Mouse (Mus musculus) macrophage (primary cell): ENCODE data around the gene Dab2ip. TPM values are rescaled to one million over a fixed set of nuclear protein-coding genes. Genes with fewer than 3 reads are reported as not detected.

Source experiments
- H3K27ac ChIP-seq: fragments of 350-480 bp; formaldehyde crosslinking; 2 replicates; pipeline ENCODE4 v1.9.0; 2021
- H3K36me3 ChIP-seq: fragments of 350-480 bp; formaldehyde crosslinking; 2 replicates; pipeline ENCODE4 v1.9.0; 2021; ENCODE audit errors: inconsistent target
- H3K4me3 ChIP-seq: fragments of 350-480 bp; formaldehyde crosslinking; 2 replicates; pipeline ENCODE4 v1.9.0; 2021; ENCODE audit errors: inconsistent target
- H3K79me2 ChIP-seq: fragments of 350-480 bp; formaldehyde crosslinking; 2 replicates; pipeline ENCODE4 v1.9.0; 2021; ENCODE audit errors: inconsistent target
- WGBS: methylation state at CpG from one replicate; pipeline ENCODE4 v1.1.7; 2026; ENCODE audit warnings: inconsistent platforms; ENCODE audit not compliant: missing documents; 5-methylcytosine and 5-hydroxymethylcytosine counted together
- polyA plus RNA-seq: library from polyadenylated mRNA; stranded (reverse); fragments of 250-400 nt; gene quantifications from 3 replicates; pipeline ENCODE4 v1.2.4, GENCODE M21; 2018; ENCODE audit warnings: inconsistent platforms
- total RNA-seq, 78 experiments: library from RNA; depleted of rRNA; stranded (reverse); fragments of 250-400 nt; gene quantifications; 1 replicate in 9 of 78; 2 replicates in 24 of 78; 3 replicates in 43 of 78; 4 replicates in 2 of 78; pipeline ENCODE4 v1.2.4; 2018; ENCODE audit warnings: inconsistent platforms in 56 of 78

The Dab2ip gene
- total RNA-seq (2018; cell fraction: chromatin; rRNA removed) = 1 to 10 TPM in 4 of 26 experiments, under 1 TPM in 19, not detected in 3; 0.13 to 3.4 (median 0.42) TPM
- under 1 TPM; 0.06 to 0.38 (median 0.19) TPM for total RNA-seq (2018; cell fraction: cytosol; rRNA removed)
- total RNA-seq (2018; cell fraction: nucleus; rRNA removed) = 1 to 10 TPM in 2 of 26 experiments, under 1 TPM in 22, not detected in 2; 0.07 to 2.0 (median 0.22) TPM
- 0.05 to 1.2 TPM (median 0.14 TPM) in 3 replicates for polyA plus RNA-seq

DNA sequence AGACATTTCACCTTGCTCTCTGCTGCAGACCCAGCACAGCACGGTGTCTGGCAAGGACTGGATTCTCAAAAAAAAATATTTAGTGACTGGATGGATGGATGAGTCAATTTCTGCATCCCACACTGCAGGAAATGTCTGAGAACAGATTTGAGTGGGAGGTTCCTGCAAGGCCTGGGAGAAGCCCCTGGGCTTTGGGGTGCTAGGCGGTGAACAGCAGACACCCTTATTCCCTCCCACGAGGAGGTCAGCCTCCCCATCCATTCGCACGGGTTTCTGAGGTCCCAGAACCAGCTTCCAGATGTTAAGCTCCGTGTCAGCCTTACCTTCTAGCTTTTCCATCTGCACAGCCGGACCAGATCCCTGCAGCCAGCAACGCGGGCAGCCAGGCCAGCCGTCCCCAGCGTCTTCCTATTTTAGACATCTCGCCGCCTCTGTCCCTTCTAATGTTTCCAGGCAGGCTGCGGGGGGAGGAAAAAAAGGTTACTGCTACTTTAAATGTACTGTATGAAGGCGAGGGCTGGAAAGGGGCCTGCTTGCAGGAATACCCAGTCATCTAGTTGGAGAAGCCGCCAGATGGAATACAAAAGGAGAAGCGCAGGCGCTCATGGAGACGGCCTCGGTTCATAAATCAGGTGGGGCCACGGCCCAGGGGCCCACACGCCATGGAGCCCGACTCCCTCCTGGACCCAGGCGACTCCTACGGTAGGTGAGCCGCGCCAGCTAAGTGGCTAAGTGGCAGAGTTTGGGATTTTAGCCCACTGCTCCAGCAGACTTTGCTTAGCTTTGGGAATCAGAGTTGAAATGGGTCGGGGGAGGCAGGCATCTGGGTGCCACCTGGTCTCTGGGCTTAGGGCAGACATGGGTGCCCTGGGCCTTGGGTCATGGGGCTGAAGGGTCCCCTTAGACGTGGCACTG is at the start of gene Dab2ip:
Gene Dab2ip (plus strand): TSS at position 356 of the 915 bp plus-strand sequence.
- WGBS = 88% methylated on average over 29 of the region's 29 CpGs
- H3K4me3 ChIP-seq = no peak within 1 kb of the TSS
- no peaks in the 10 kb centered on the region for H3K79me2 ChIP-seq
- no peak within 1 kb of the TSS for H3K27ac ChIP-seq
- H3K36me3 ChIP-seq = no peaks in the 10 kb centered on the region

- no peak overlapping the region for H3K27ac ChIP-seq
- no peaks in the 10 kb centered on the region for H3K79me2 ChIP-seq
- 56% methylated on average over 10 of the region's 10 CpGs for WGBS
- H3K36me3 ChIP-seq = no peaks in the 10 kb centered on the region
- H3K4me3 ChIP-seq = no peak overlapping the region
Observed at GRCm38 (mm10) chr2:35508597-35509342, 49.3 kb upstream of the Dab2ip start.

- no peaks in the 10 kb centered on the region for H3K36me3 ChIP-seq
- no peak overlapping the region for H3K4me3 ChIP-seq
- 70% methylated on average over 6 of the region's 6 CpGs for WGBS
- H3K79me2 ChIP-seq = no peaks in the 10 kb centered on the region
- H3K27ac ChIP-seq = no peak overlapping the region
Observed at GRCm38 (mm10) chr2:35509343-35509667, 48.8 kb upstream of the Dab2ip start.

- WGBS = 85% methylated on average over 4 of the region's 4 CpGs
- no peak overlapping the region for H3K4me3 ChIP-seq
- H3K79me2 ChIP-seq = no peaks in the 10 kb centered on the region
- no peak overlapping the region for H3K27ac ChIP-seq
- H3K36me3 ChIP-seq = no peaks in the 10 kb centered on the region
Observed at GRCm38 (mm10) chr2:35509888-35510287, 48.2 kb upstream of the Dab2ip start.

DNA sequence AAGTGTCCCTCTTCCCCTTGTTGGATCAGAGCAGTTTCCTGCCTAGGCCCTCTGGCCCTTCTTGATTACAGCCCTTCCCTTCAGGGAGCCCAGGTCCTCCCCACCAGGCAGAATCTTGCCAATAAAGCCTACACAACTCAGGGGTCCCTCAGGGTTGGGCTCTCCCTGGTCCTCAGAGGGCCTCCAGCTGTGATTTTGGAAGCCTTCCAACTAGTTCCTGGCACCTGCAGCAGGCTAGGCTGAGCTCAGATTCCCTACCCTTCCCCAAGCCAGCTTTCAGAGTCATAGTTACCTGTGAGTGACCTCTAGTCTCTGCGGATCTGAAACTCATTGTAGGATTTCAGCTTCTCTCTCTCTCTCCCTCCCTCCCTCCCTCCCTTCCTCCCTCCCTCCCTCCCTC is 47.1 kb upstream of the Dab2ip start:
- H3K27ac ChIP-seq = no peak overlapping the region
- WGBS = 80% methylated on average over 1 of the region's 1 CpGs

DNA sequence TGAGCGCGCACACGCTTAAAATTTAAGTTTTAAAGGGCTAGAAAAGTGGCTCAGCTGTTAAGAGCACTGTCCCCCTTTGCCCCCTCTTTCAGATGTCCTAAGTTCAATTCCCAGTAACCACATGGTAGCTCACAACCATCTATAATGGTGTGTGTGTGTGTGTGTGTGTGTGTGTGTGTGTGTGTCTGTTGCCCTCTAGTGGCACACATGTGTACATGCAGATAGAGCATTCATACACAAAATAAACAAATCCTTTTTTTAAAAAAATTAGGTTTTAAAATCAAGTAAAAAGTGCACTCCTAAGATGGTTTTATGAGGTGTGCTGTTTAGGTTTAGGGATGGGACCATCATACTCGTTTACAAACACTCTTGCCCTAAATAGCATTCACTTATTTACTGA is 45.8 kb upstream of the Dab2ip start:
- no peaks in the 10 kb centered on the region for H3K79me2 ChIP-seq
- H3K27ac ChIP-seq = no peak overlapping the region
- H3K36me3 ChIP-seq = no peaks in the 10 kb centered on the region
- H3K4me3 ChIP-seq = no peak overlapping the region
- WGBS = 94% methylated on average over 4 of the region's 4 CpGs

More for the DNA sequence above, 47.1 kb upstream of the Dab2ip start:
- H3K4me3 ChIP-seq = no peak overlapping the region
- H3K36me3 ChIP-seq = no peaks in the 10 kb centered on the region
- no peaks in the 10 kb centered on the region for H3K79me2 ChIP-seq

DNA sequence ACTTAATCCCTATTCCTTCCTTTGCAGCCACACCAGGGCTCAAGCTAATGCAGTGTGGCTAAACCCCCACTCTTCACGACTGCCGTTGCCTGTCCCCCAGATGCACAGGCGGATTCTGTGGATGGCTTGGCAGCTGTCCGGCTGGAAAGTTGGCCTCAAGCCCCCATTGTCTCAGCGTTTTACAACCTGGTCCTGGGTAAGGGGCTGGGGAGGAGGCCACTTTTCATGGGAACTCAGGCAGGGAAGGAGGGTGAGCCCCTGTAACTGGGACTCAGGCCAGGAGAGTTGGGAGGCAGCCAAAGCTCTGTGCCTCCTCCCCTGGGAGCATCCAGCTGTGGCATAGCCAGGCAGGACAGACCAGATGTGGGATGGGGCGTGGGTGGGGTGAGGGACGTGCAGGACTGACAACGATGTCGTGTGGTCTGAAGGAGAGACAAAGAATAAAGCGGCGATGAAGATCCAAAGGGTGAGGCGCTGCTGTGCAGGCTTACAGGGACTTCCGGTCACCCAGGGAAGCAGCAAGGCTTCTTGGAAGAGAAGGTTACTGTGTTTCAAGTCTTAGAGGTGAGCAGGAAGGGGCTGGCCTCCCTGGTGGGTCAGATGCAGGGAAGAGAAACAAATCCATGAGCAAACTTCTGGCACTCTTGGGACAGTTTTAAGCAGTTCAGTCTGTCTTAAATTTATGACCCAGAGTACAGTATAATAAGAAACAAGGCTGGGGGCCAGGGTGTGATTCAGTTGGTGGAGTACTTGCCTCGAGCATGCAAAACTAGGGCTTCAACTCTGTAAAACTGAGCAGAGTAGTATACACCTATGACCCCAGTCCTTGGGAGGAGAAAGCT is 43.8 kb upstream of the Dab2ip start:
- H3K27ac ChIP-seq = no peak overlapping the region
- 90% methylated on average over 12 of the region's 14 CpGs for WGBS

DNA sequence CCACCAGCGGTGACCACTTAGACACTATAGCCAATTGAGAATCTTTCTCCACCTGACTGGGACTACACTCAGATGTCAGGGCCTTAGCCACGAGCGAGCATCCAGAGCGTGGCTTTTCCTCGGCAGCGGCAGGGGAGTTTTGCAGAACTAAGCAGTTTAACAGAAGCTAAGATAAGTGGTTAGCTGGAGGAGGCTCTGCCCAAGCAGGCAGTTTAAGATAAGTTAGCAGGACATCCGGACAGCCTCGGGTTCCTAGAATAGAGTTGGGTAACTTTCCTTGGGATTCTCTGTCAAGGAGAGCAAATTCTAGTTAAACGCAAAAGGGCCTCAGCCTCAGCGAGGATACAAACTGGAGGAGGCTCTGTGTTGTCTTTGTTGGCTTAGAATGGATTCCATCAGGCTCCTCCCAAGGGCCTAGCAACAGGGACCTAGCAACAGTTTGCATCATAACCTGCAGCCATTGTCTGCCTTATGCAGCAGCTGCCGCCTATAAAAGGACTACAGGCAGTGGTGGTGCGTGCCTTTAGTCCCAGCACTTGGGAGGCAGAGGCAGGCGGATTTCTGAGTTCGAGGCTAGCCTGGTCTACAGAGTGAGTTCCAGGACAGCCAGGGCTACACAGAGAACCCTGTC is 31.3 kb upstream of the Dab2ip start:
- Histone ChIP-seq H3K79me2 (no peaks in the 10 kb centered on the region), H3K36me3 (no peaks in the 10 kb centered on the region), H3K27ac (no peak overlapping the region), H3K4me3 (no peak overlapping the region)
- WGBS = 75% methylated on average over 14 of the region's 14 CpGs

More for the DNA sequence above, 43.8 kb upstream of the Dab2ip start:
- Histone ChIP-seq H3K36me3 (no peaks in the 10 kb centered on the region), H3K79me2 (no peaks in the 10 kb centered on the region), H3K4me3 (no peak overlapping the region)

GRCm38 (mm10) chr2:35529086-35529485 is 29.0 kb upstream of the Dab2ip start:
- no peak overlapping the region for H3K27ac ChIP-seq
- H3K79me2 ChIP-seq = no peaks in the 10 kb centered on the region
- H3K4me3 ChIP-seq = no peak overlapping the region
- H3K36me3 ChIP-seq = no peaks in the 10 kb centered on the region
- WGBS = 96% methylated on average over 2 of the region's 2 CpGs

- Histone ChIP-seq H3K4me3 (no peak overlapping the region), H3K36me3 (no peaks in the 10 kb centered on the region), H3K27ac (no peak overlapping the region), H3K79me2 (no peaks in the 10 kb centered on the region)
- WGBS = 78% methylated on average over 4 of the region's 4 CpGs
Observed at GRCm38 (mm10) chr2:35529856-35530255, 28.2 kb upstream of the Dab2ip start.

GRCm38 (mm10) chr2:35530732-35531131 is 27.3 kb upstream of the Dab2ip start:
- H3K27ac ChIP-seq = no peak overlapping the region
- no peaks in the 10 kb centered on the region for H3K79me2 ChIP-seq
- WGBS = 44% methylated on average over 10 of the region's 10 CpGs
- H3K4me3 ChIP-seq = no peak overlapping the region
- no peaks in the 10 kb centered on the region for H3K36me3 ChIP-seq

DNA sequence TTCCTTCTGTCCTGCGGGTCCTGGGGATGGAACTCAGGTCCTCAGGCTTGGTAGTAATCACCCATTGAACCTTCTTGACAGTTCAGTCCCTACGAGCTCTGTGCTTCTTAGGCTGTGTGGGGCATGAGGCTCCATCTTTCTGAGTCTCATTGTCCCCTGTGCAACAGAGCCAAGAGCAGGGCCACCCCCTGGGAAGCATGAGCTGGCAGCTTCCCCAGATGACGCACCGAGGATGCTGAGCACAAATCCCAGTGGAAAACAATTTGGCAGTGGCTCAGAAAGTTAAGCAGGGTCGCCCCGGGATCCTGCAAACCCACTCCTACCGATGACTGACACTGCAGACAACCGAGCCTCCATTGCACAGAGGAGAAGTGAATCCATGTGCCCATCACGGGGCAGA is 24.4 kb upstream of the Dab2ip start:
- H3K79me2 ChIP-seq = no peaks in the 10 kb centered on the region
- 96% methylated on average over 9 of the region's 9 CpGs for WGBS
- H3K27ac ChIP-seq = no peak overlapping the region

GRCm38 (mm10) chr2:35539276-35539972 is 18.6 kb upstream of the Dab2ip start:
- WGBS = 23% methylated on average over 12 of the region's 13 CpGs
- H3K79me2 ChIP-seq = no peaks in the 10 kb centered on the region
- H3K36me3 ChIP-seq = no peaks in the 10 kb centered on the region
- no peak overlapping the region for H3K27ac ChIP-seq
- H3K4me3 ChIP-seq = no peak overlapping the region

More for the DNA sequence above, 24.4 kb upstream of the Dab2ip start:
- Histone ChIP-seq H3K36me3 (no peaks in the 10 kb centered on the region), H3K4me3 (no peak overlapping the region)
